Mouse (Mus musculus): ENCODE data around the gene Olfr1156. TPM values are rescaled to one million over a fixed set of nuclear protein-coding genes. Genes with fewer than 3 reads are reported as not detected.

Gene Olfr1156
- not detected in 2 replicates for polyA plus RNA-seq (2012; rRNA removed)

DNA sequence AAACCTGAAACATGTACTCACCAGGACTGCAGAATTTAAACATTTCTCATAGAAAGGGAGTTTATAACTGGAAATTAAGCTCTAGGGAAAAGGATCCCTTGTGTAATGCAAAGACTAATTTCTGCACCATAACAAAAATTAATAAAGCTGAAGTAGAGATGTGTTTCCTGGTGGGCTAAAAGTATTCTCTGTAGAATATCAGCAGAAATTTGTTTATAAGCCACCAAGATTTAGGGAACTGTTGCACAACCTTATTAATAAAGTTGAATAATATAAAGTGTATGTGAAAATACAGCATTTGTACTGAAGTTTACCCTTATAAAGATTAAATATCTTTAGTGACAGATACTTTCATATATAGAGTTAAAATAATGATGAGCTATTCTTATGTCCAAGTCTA is at the start of gene Olfr1156:
Gene Olfr1156 (minus strand): TSS at position 101 of the 400 bp plus-strand sequence.
- H3K27ac ChIP-seq (ENCODE audit: control insufficient read depth, insufficient read depth, low read length), result no peak within 1 kb of the TSS
- no peaks in the 10 kb centered on the region for H3K4me1 ChIP-seq (replicated peaks; ENCODE audit: control insufficient read depth, insufficient read depth, low read length)
- no peak for DNase-seq
- TF ChIP-seq CTCF (IDR thresholded peaks at IDR 0.05; ENCODE audit: borderline replicate concordance, control insufficient read depth, extremely low read depth, insufficient read depth, low read length, poor library complexity) (no peak), POLR2A (IDR thresholded peaks at IDR 0.05; ENCODE audit: control insufficient read depth, extremely low read depth, insufficient read depth, low read length, poor library complexity) (no peak)
- H3K4me3 ChIP-seq (ENCODE audit: control insufficient read depth, insufficient read depth, low read length), result no peak within 1 kb of the TSS
- H3K27me3 ChIP-seq (ENCODE audit: control insufficient read depth, insufficient read depth, low read length), result no peaks in the 10 kb centered on the region
- no peaks in the 10 kb centered on the region for H3K36me3 ChIP-seq (ENCODE audit: control insufficient read depth, insufficient read depth, low read length)

DNA sequence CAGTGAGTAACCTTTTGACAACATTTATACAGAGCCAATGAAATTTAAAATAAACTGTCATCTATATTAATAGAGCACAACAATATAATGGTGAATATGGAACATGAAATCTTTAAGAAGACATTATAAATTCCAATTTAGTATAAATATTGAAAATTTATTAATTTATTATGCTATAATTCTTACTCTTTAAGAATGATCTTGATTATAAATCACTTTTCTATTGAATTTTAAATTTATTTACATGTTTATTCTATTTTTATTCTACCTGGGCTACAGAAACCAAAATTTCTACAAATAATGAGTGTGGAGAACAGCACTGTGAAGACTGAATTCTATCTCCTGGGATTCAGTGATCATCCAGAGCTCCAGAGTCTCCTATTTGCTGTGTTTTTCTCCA is 36.9 kb upstream of the Olfr1156 start, which contains the start of gene Olfr1158:
Gene Olfr1158 (plus strand): TSS at position 301 of the 400 bp plus-strand sequence.
- no peak within 1 kb of the TSS for H3K27ac ChIP-seq (ENCODE audit: control insufficient read depth, insufficient read depth, low read length)
- H3K36me3 ChIP-seq (ENCODE audit: control insufficient read depth, insufficient read depth, low read length), result no peaks in the 10 kb centered on the region
- no peak for TF ChIP-seq POLR2A (IDR thresholded peaks at IDR 0.05; ENCODE audit: control insufficient read depth, extremely low read depth, insufficient read depth, low read length, poor library complexity)
- TF ChIP-seq CTCF (IDR thresholded peaks at IDR 0.05; ENCODE audit: borderline replicate concordance, control insufficient read depth, extremely low read depth, insufficient read depth, low read length, poor library complexity), result no peak
- DNase-seq, result no peak
- no peaks in the 10 kb centered on the region for H3K27me3 ChIP-seq (ENCODE audit: control insufficient read depth, insufficient read depth, low read length)
- H3K4me1 ChIP-seq (replicated peaks; ENCODE audit: control insufficient read depth, insufficient read depth, low read length), result no peaks in the 10 kb centered on the region
- no peak within 1 kb of the TSS for H3K4me3 ChIP-seq (ENCODE audit: control insufficient read depth, insufficient read depth, low read length)

DNA sequence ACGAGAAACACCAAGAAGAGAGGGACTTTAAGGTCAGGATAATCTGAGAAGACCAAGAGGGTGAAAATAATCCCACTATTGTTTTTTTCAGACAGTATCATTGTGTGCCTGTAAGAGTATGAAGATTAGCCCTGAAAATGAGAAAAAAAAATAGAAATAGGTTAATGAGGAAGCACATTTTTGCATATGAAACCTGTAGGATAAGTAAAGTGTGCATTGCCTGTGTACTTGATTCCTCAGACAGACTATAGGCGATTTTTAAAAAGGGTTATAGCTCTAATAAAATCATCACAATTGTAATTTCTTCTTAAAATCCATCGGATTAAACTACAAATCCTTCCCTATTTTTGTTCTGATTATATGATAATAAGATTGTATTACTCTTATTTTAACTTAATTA is 21.7 kb upstream of the Olfr1156 start, which contains the start of gene Olfr74:
Gene Olfr74 (minus strand): TSS at position 101 of the 400 bp plus-strand sequence.
- Histone ChIP-seq H3K4me1 (replicated peaks; ENCODE audit: control insufficient read depth, insufficient read depth, low read length) (no peaks in the 10 kb centered on the region), H3K27ac (ENCODE audit: control insufficient read depth, insufficient read depth, low read length) (no peak within 1 kb of the TSS), H3K27me3 (ENCODE audit: control insufficient read depth, insufficient read depth, low read length) (no peaks in the 10 kb centered on the region), H3K36me3 (ENCODE audit: control insufficient read depth, insufficient read depth, low read length) (no peaks in the 10 kb centered on the region), H3K4me3 (ENCODE audit: control insufficient read depth, insufficient read depth, low read length) (no peak within 1 kb of the TSS)
- 84% methylated on average over 3 of the region's 3 CpGs for WGBS
- DNase-seq, result no peak
- TF ChIP-seq POLR2A (IDR thresholded peaks at IDR 0.05; ENCODE audit: control insufficient read depth, extremely low read depth, insufficient read depth, low read length, poor library complexity) (no peak), CTCF (IDR thresholded peaks at IDR 0.05; ENCODE audit: borderline replicate concordance, control insufficient read depth, extremely low read depth, insufficient read depth, low read length, poor library complexity) (no peak)

DNA sequence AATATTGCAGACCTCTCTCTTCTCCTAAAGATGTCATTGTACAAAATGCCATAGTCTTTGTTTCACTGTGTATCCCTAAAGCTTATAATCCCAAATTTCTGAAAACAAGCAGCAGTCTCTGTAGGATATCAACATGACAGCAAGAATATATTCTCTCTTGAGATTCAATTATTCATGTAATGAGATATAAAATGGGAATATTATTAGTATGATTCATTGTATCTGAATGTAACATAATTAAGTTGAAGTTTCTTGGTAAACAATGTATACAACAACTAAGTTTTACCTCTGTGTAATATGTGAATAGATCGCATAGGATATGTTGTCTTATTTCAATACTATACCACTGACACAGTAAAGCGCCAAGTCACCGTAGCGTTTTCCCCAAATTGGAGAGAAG is 15.3 kb upstream of the Olfr1156 start, which contains the start of gene Olfr1157:
Gene Olfr1157 (minus strand): TSS at position 101 of the 400 bp plus-strand sequence.
- 98% methylated on average over 4 of the region's 4 CpGs for WGBS
- no peaks in the 10 kb centered on the region for H3K27me3 ChIP-seq (ENCODE audit: control insufficient read depth, insufficient read depth, low read length)
- no peaks in the 10 kb centered on the region for H3K4me1 ChIP-seq (replicated peaks; ENCODE audit: control insufficient read depth, insufficient read depth, low read length)
- H3K36me3 ChIP-seq (ENCODE audit: control insufficient read depth, insufficient read depth, low read length), result no peaks in the 10 kb centered on the region
- H3K4me3 ChIP-seq (ENCODE audit: control insufficient read depth, insufficient read depth, low read length), result no peak within 1 kb of the TSS
- no peak for DNase-seq
- no peak within 1 kb of the TSS for H3K27ac ChIP-seq (ENCODE audit: control insufficient read depth, insufficient read depth, low read length)
- TF ChIP-seq POLR2A (IDR thresholded peaks at IDR 0.05; ENCODE audit: control insufficient read depth, extremely low read depth, insufficient read depth, low read length, poor library complexity) (no peak), CTCF (IDR thresholded peaks at IDR 0.05; ENCODE audit: borderline replicate concordance, control insufficient read depth, extremely low read depth, insufficient read depth, low read length, poor library complexity) (no peak)

DNA sequence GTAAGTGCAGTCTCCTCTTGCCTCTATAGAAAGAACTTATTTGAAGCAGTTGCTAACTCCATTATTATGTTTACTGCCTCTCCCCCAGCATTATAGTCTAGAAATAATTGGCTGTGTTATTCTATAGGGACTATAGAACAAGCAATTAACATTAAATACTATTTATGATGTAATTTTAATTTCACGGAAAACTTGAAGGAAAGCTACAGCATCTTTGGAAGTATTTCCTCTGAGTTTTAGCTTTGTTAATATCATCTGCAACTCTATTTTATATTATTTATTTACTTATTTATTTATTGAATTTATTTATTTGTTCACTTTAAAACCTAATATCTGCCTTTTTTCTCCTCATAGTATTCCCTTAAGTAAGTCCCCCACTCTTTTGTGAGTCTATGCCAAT is 7.9 kb downstream of the Olfr1156 start, which contains the start of gene Olfr1155:
Gene Olfr1155 (minus strand): TSS at position 101 of the 400 bp plus-strand sequence.
- WGBS, result 98% methylated on average over 1 of the region's 1 CpGs
- H3K27ac ChIP-seq (ENCODE audit: control insufficient read depth, insufficient read depth, low read length), result no peak within 1 kb of the TSS
- TF ChIP-seq POLR2A (IDR thresholded peaks at IDR 0.05; ENCODE audit: control insufficient read depth, extremely low read depth, insufficient read depth, low read length, poor library complexity), result no peak
- no peak for TF ChIP-seq CTCF (IDR thresholded peaks at IDR 0.05; ENCODE audit: borderline replicate concordance, control insufficient read depth, extremely low read depth, insufficient read depth, low read length, poor library complexity)

DNA sequence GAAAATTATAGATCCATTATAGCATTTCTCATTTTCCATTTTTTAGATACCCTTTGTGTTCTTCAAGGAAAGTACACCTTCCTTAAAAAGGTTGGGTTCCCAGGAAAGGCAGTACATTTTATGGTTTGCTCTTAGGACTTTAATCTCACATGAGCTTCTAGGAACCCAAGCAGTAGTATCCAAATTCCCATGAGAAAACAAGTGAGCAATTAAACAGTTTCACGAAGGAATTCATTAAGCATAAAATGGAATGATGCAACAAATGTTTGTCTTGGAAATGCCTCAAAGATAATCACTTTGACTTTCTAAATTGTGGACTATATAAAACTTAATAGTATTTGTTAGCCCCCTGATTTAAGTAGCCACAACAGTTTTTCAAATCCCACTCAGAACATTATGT is 47.8 kb downstream of the Olfr1156 start, which contains the start of gene Olfr1154:
Gene Olfr1154 (minus strand): TSS at position 101 of the 400 bp plus-strand sequence.
- Histone ChIP-seq H3K27me3 (ENCODE audit: control insufficient read depth, insufficient read depth, low read length) (no peaks in the 10 kb centered on the region), H3K27ac (ENCODE audit: control insufficient read depth, insufficient read depth, low read length) (no peak within 1 kb of the TSS), H3K4me1 (replicated peaks; ENCODE audit: control insufficient read depth, insufficient read depth, low read length) (no peaks in the 10 kb centered on the region), H3K4me3 (ENCODE audit: control insufficient read depth, insufficient read depth, low read length) (no peak within 1 kb of the TSS), H3K36me3 (ENCODE audit: control insufficient read depth, insufficient read depth, low read length) (no peaks in the 10 kb centered on the region)
- WGBS, result 89% methylated on average over 1 of the region's 1 CpGs
- no peak for DNase-seq
- TF ChIP-seq POLR2A (IDR thresholded peaks at IDR 0.05; ENCODE audit: control insufficient read depth, extremely low read depth, insufficient read depth, low read length, poor library complexity), result no peak
- no peak for TF ChIP-seq CTCF (IDR thresholded peaks at IDR 0.05; ENCODE audit: borderline replicate concordance, control insufficient read depth, extremely low read depth, insufficient read depth, low read length, poor library complexity)

More for the DNA sequence above, 7.9 kb downstream of the Olfr1156 start, which contains the start of gene Olfr1155:
- Histone ChIP-seq H3K4me3 (ENCODE audit: control insufficient read depth, insufficient read depth, low read length) (no peak within 1 kb of the TSS), H3K27me3 (ENCODE audit: control insufficient read depth, insufficient read depth, low read length) (no peaks in the 10 kb centered on the region), H3K36me3 (ENCODE audit: control insufficient read depth, insufficient read depth, low read length) (no peaks in the 10 kb centered on the region), H3K4me1 (replicated peaks; ENCODE audit: control insufficient read depth, insufficient read depth, low read length) (no peaks in the 10 kb centered on the region)
- DNase-seq, result no peak

Other genes with a start within 250 kb of the Olfr1156 start
- gene Olfr1137, start 239.9 kb downstream of the Olfr1156 start, polyA plus RNA-seq (2012; rRNA removed), result not detected in 2 replicates
- gene Olfr1138, start 213.1 kb downstream of the Olfr1156 start, polyA plus RNA-seq (2012; rRNA removed), result not detected in 2 replicates
- not detected in 2 replicates for gene Olfr1140, start 209.3 kb downstream of the Olfr1156 start, polyA plus RNA-seq (2012; rRNA removed)
- not detected in 2 replicates for gene Olfr1141, start 199.1 kb downstream of the Olfr1156 start, polyA plus RNA-seq (2012; rRNA removed)
- gene Olfr152, start 173.6 kb downstream of the Olfr1156 start, polyA plus RNA-seq (2012; rRNA removed), result not detected in 2 replicates
- not detected in 2 replicates for gene Olfr1143, start 152.5 kb downstream of the Olfr1156 start, polyA plus RNA-seq (2012; rRNA removed)
- gene Olfr1145, start 143.3 kb downstream of the Olfr1156 start, polyA plus RNA-seq (2012; rRNA removed), result not detected in 2 replicates
- gene Olfr1148, start 122.6 kb downstream of the Olfr1156 start, polyA plus RNA-seq (2012; rRNA removed), result not detected in 2 replicates
- not detected in 2 replicates for gene Olfr1150-ps1, start 109.1 kb downstream of the Olfr1156 start, polyA plus RNA-seq (2012; rRNA removed)
- gene Olfr1151, start 97.2 kb downstream of the Olfr1156 start, polyA plus RNA-seq (2012; rRNA removed), result not detected in 2 replicates
- not detected in 2 replicates for gene Olfr1152, start 86.6 kb downstream of the Olfr1156 start, polyA plus RNA-seq (2012; rRNA removed)
- gene Olfr1153, start 58.1 kb downstream of the Olfr1156 start, polyA plus RNA-seq (2012; rRNA removed), result not detected in 2 replicates
- gene Olfr1154, start 47.9 kb downstream of the Olfr1156 start, polyA plus RNA-seq (2012; rRNA removed), result not detected in 2 replicates
- not detected in 2 replicates for gene Olfr1155, start 8.0 kb downstream of the Olfr1156 start, polyA plus RNA-seq (2012; rRNA removed)
- gene Olfr1157, start 15.2 kb upstream of the Olfr1156 start, polyA plus RNA-seq (2012; rRNA removed), result not detected in 2 replicates
- gene Olfr74, start 21.6 kb upstream of the Olfr1156 start, polyA plus RNA-seq (2012; rRNA removed), result not detected in 2 replicates
- gene Olfr1158, start 37.0 kb upstream of the Olfr1156 start, polyA plus RNA-seq (2012; rRNA removed), result not detected in 2 replicates
- gene Olfr1160, start 55.2 kb upstream of the Olfr1156 start, polyA plus RNA-seq (2012; rRNA removed), result not detected in 2 replicates
- gene Olfr1161, start 69.7 kb upstream of the Olfr1156 start, polyA plus RNA-seq (2012; rRNA removed), result not detected in 2 replicates
- not detected in 2 replicates for gene Olfr73, start 84.6 kb upstream of the Olfr1156 start, polyA plus RNA-seq (2012; rRNA removed)
- gene Olfr1162, start 98.0 kb upstream of the Olfr1156 start, polyA plus RNA-seq (2012; rRNA removed), result not detected in 2 replicates
- not detected in 2 replicates for gene Olfr1163, start 118.7 kb upstream of the Olfr1156 start, polyA plus RNA-seq (2012; rRNA removed)
- not detected in 2 replicates for gene Olfr1164, start 140.9 kb upstream of the Olfr1156 start, polyA plus RNA-seq (2012; rRNA removed)
- not detected in 2 replicates for gene Olfr1166, start 175.2 kb upstream of the Olfr1156 start, polyA plus RNA-seq (2012; rRNA removed)
- gene Olfr1167, start 202.1 kb upstream of the Olfr1156 start, polyA plus RNA-seq (2012; rRNA removed), result not detected in 2 replicates
- not detected in 2 replicates for gene Olfr1168, start 228.8 kb upstream of the Olfr1156 start, polyA plus RNA-seq (2012; rRNA removed)

Data from thymus, adult 2 months (tissue).